Mouse (Mus musculus) left cerebral cortex, postnatal 10 days (tissue): ENCODE measurements around the gene Plcb4. TPM values are rescaled to one million over a fixed set of nuclear protein-coding genes. Genes with fewer than 3 reads are reported as not detected.
"Not testable (repeated sequence)": the region's sequence is repeated elsewhere in the genome, so short reads cannot be mapped to it uniquely, and the experiment has no call there.

Source experiments
- DNase-seq, 2 experiments: peaks; one replicate each; pipeline ENCODE4 v3.0.0; 2021 to 2022; ENCODE audit warnings: low spot score in 2 of 2, mixed read lengths in 1 of 2; ENCODE audit errors: extremely low spot score in 1 of 2
- intact Hi-C: fragments of 180-260 bp; cut with DNase I; formaldehyde crosslinking; loops from one replicate; pipeline ENCODE4 v1.15.1; 2025
- total RNA-seq, 2 experiments: library from RNA; stranded (reverse); gene quantifications; 2 replicates each; pipeline ENCODE4 v1.2.3; 2021

The Plcb4 gene
- total RNA-seq, 2 experiments from 2014 or later: 44.2 to 47.5 TPM

- intact Hi-C loops, DNase-seq: not testable (repeated sequence)
These were observed 50.9 kb downstream of the Plcb4 start for GRCm38 (mm10) chr2:135709736-135710135.

- DNase-seq: peak in 1 of 2 experiments; percentile 49
- intact Hi-C loops: no loop called here
These were observed 52.5 kb downstream of the Plcb4 start for GRCm38 (mm10) chr2:135711049-135711924.

GRCm38 (mm10) chr2:135711925-135712288 is 53.1 kb downstream of the Plcb4 start:
- intact Hi-C loops: no loop called here
- peak; percentile 34 to 83 for DNase-seq

- DNase-seq: no peak
- intact Hi-C loops: no loop called here
These were observed 53.5 kb downstream of the Plcb4 start for GRCm38 (mm10) chr2:135712331-135712730.

GRCm38 (mm10) chr2:135712921-135713320 is 54.1 kb downstream of the Plcb4 start:
- intact Hi-C loops: no loop called here
- no peak for DNase-seq

GRCm38 (mm10) chr2:135716180-135716579 is 57.4 kb downstream of the Plcb4 start:
- intact Hi-C loops: no loop called here
- DNase-seq: no peak

GRCm38 (mm10) chr2:135717232-135718134 is 58.7 kb downstream of the Plcb4 start:
- intact Hi-C loops: no loop called here

GRCm38 (mm10) chr2:135722109-135722508 is 63.3 kb downstream of the Plcb4 start:
- intact Hi-C loops: no loop called here

More at GRCm38 (mm10) chr2:135717232-135718134, 58.7 kb downstream of the Plcb4 start:
- DNase-seq: peak; percentile 49 to 68

GRCm38 (mm10) chr2:135723387-135723786 is 64.6 kb downstream of the Plcb4 start:
- no peak for DNase-seq
- intact Hi-C loops: no loop called here

More at GRCm38 (mm10) chr2:135722109-135722508, 63.3 kb downstream of the Plcb4 start:
- DNase-seq: no peak

- DNase-seq: no peak
- intact Hi-C loops: no loop called here
These were observed 65.7 kb downstream of the Plcb4 start for GRCm38 (mm10) chr2:135724489-135724888.

- DNase-seq: no peak
- intact Hi-C loops: no loop called here
These were observed 66.6 kb downstream of the Plcb4 start for GRCm38 (mm10) chr2:135725362-135725761.

GRCm38 (mm10) chr2:135727088-135727487 is 68.3 kb downstream of the Plcb4 start:
- intact Hi-C loops: no loop called here
- no peak for DNase-seq

GRCm38 (mm10) chr2:135727925-135728324 is 69.1 kb downstream of the Plcb4 start:
- intact Hi-C loops: no loop called here

GRCm38 (mm10) chr2:135731591-135731990 is 72.8 kb downstream of the Plcb4 start:
- peak in 1 of 2 experiments; percentile 51 for DNase-seq
- intact Hi-C loops: loop anchor here (5.0 kb wide), 1 partner anchor 186 kb away; no protein-coding TSS in a partner anchor

More at GRCm38 (mm10) chr2:135727925-135728324, 69.1 kb downstream of the Plcb4 start:
- no peak for DNase-seq

- intact Hi-C loops: loop anchor here (5.0 kb wide), 1 partner anchor 185 kb away; no protein-coding TSS in a partner anchor
- DNase-seq: no peak
These were observed 73.8 kb downstream of the Plcb4 start for GRCm38 (mm10) chr2:135732651-135733050.

- no peak for DNase-seq
- intact Hi-C loops: loop anchor here (5.0 kb wide), 1 partner anchor 183 kb away; no protein-coding TSS in a partner anchor
These were observed 75.2 kb downstream of the Plcb4 start for GRCm38 (mm10) chr2:135733926-135734510.

GRCm38 (mm10) chr2:135737506-135737905 is 78.7 kb downstream of the Plcb4 start:
- no peak for DNase-seq
- intact Hi-C loops: no loop called here

GRCm38 (mm10) chr2:135738022-135738780 is 79.4 kb downstream of the Plcb4 start:
- intact Hi-C loops, DNase-seq: not testable (repeated sequence)
